Mouse (Mus musculus) CD4-positive helper T cell, adult 2 months (primary cell): ENCODE results near the gene Zg16.

Source experiments
- DNase-seq: peaks from one replicate; pipeline ENCODE4 v3.0.0-alpha.2; 2012; ENCODE audit warnings: low read depth, missing footprints, low spot score

The Zg16 gene

DNA sequence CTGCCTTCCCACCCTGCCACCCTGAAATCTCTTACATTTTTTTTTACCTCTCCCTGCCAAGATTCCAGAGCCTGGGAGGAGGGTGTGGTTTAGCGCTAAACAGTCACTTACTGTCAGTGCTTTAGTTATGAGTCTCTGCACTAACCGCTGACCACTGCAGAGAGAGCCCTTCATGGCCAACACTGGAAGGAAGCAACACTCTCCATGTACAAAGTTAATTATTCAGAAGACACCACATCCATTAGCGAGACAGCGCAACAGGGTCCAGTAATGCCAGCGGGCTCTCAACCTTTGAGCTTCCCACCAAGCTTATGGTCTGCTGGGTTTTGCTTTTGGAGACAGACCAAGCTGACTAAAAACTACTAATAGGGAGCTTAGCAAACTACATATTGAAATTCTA lies 10.9 kb downstream of the Zg16 start:
- no peak for DNase-seq

- no peak for DNase-seq
These were observed 13.9 kb downstream of the Zg16 start for GRCm38 (mm10) chr7:127073221-127073620.

DNA sequence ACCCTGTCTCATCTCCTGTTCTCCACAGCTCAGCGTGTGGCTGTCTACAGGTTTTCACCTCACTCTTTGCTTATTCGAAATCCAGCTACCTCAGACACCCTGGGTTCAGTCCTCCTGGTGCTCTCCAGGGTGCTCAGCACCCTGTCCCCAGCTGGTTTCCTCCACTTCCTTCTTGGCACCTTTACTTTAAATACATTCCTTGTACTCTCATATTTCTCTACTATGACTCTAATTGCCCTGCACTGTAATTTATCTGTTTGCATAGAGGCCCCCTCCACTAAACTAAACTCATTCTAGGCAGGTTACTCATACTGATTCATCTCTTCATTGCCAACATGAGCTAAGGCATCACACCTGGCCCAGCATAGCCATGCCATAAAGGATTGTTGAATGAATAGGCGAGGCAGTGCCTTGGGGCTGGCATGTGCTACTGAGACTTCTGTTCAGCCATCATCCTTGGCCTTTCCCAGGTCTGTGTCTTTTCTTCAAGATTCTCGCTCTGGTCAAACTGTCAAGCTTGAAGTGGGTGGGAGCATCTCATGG lies 16.2 kb downstream of the Zg16 start:
- DNase-seq: no peak

GRCm38 (mm10) chr7:127066317-127066716 lies 20.8 kb downstream of the Zg16 start:
- no peak for DNase-seq

DNA sequence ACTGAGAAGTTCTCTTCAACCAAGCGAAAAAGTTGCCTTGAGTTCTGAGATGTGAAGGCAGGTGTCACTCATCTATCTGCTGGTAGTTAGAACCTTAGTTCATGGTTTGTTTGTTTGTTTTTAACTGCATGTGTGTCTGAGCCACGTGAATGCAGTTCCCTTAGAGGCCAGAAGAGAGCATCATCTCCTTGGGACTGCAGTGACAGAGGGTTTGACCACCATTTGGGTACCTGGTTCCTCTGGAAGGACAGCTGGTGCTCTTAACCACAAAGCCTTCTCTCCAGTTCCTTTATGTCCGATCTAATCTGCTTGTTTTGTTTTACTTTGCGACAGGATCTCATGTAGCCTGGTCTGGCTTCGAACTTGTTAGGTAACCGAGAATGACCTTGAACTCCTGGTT lies 21.6 kb downstream of the Zg16 start:
- no peak for DNase-seq

GRCm38 (mm10) chr7:127055026-127055585 lies 32.0 kb downstream of the Zg16 start:
- DNase-seq: peak; percentile 31

GRCm38 (mm10) chr7:127041851-127042672 lies 45.1 kb downstream of the Zg16 start, which contains the start of gene Kif22:
TSS of gene Kif22 (minus strand) at chr7:127042471.
- DNase-seq: peak; percentile 87

- DNase-seq: peak; percentile 49
These were observed 55.9 kb downstream of the Zg16 start for GRCm38 (mm10) chr7:127031244-127031643.

DNA sequence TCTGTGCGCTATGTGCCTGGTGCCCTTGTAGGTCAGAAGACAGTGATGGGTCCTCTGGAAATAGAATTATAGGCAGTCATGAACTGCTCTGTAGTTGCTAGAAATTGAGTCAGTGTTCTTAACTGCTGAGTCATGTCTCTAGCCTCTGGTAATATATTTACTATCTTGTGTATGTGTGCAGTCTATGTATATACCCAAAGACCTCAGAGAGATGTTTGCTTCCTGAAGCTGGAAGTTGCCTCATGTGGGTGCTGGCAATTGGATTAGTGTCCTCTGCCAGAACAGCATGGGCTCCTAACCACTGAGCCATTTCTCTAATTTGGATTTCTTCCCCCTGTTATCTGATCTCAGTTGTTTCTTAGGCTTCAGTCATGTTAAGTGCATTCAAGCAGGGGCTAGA lies 57.0 kb downstream of the Zg16 start:
- no peak for DNase-seq

DNA sequence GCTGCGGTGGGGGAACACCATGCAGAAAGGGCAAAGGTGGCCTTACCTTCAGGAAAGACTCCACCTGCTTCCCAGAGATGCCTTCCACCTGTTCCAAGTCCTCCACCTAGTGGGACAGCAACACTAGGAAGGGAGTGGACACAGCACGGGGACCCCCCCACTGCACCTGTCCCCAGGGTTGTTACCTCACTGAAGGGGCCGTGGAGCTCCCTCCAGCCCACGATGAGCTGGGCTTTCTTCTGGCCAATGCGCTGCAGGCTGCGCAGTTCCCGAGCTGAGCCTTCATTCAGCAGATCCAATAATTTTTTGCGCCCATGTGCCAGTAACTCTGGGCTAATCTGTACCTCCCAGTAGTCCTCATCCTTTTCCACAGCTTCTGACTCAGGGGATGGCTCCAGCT lies 59.2 kb downstream of the Zg16 start:
- DNase-seq: no peak

- peak; percentile 100 for DNase-seq
These were observed 60.0 kb downstream of the Zg16 start, which contains the start of gene Maz for GRCm38 (mm10) chr7:127026984-127027726. TSS of gene Maz (minus strand) at chr7:127027037.

DNA sequence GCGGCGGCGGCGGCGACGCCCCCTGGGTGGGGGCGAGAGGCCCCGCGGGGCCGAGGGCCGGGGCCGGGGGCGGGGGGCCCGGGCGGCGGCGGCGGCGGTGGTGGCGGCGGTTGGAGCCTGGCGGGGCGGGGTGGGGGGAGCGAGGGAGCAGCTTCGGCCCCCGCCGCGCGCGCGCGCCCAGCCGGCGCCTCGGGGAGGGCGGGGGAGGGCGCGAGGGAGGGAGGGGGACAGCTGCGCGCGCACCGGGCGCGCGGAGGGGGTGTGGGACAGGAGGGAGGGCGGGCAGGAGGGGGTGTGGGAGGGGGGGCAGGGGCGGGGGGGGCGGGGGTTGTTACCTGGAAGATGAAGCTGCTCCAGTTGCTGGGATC lies 60.5 kb downstream of the Zg16 start:
- no peak for DNase-seq

GRCm38 (mm10) chr7:127026161-127026600 lies 60.9 kb downstream of the Zg16 start:
- DNase-seq: peak; percentile 80

DNA sequence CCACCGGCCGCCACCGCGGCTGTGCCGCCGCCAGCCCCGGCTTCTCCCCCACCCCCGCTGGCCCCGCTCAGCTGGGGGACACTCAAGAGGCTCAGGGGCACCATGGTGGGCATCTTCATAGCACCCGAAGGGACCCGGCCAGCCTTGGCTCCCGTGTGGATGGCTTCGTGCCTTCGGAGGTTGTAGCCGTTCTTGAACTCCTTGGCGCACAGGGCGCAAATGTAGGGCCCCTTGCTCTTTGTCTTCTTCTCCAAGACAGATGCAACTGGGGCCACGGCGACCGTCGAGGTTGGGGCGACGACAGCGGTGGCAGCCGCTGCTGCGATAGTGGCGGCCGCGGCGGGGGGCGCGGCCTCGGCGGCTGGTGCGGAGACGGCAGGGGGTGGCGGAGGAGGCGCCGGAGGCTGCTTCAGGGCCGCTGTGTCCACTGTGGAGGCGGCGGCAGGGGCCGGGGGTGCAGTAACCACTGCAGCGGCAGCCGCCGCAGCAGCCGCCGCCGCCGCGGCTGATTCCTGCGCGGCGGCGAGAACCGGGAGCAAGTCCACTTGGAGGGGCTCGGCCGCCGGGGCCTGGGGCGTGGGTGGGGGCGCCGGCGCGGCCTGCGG lies 61.5 kb downstream of the Zg16 start:
- DNase-seq: peak; percentile 76

DNA sequence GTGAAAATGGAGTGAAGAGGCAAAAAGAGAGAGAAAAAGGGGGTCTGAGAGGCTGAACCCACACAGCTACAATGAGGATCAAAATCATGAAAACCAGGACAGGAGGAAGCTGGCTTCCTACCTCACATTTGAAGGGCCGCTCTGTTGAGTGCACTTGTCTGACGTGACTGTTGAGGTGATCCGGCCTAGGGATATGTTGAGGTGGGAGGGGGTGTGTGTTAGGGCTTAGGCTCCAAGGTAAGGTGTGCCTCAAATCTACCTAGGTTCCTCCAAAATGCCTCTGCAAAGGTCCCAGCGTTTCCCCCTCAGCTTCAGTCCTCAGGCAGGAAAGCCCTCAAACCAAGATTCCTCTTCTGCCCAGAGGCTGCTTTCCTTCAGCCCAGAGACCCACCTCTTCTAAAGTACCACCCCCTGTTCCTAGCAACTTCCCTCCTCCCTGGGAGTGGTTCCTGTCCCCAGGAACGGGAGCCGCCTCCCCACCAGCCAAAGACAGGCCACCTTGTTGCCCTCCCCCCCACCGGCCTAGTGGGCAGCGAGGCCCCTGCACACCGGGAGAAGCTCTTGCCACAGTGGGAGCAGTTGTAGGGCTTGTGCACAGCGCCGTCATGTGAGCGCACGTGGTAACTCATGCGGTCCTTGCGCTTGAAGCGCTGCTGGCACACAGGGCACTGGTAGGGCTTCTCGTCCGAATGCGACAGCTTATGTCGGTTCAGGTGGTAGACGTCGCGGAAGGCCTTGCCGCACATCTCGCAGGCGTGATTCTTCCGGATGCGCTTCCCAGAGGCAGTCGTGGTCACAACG lies 62.2 kb downstream of the Zg16 start:
- DNase-seq: peak; percentile 88

DNA sequence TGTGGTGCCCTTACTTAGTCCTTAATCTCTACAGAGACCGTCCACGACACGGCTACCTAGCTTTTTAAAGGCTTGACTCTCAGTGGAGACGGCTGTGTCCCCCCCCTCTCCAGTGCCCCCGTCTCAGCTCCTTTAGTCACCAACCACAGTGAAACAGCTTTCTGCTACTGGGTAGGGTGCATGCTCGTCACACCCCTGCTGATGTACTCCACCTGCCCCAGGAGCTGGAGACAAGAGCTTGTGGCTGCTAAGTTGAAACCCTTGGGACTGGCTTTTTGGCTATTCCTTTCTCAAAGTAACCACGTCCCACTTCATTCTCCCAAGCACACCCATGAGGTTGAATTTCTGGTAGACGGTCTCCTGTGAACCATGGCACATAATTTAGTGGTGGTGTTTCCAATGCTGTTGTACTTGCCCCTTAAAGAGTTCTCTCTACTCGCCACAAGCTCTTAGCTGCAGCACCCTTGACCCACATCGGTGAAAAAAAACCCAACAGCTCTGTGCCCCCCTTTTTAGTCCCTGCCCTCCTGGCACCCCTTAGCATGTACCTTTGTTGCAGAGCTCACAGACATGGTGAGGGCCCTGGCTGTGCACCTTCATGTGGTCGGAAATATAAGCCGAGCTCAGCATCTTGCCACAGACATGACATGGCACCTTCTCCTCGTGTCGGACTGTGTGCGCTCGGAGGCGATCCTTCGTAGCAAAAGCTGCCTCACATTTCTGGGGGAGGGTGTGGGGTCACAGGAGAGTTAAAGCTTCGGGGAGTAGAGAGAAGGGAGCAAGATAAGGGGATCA lies 63.0 kb downstream of the Zg16 start:
- peak; percentile 79 for DNase-seq

- DNase-seq: no peak
These were observed 63.8 kb downstream of the Zg16 start for GRCm38 (mm10) chr7:127023272-127023691.

DNA sequence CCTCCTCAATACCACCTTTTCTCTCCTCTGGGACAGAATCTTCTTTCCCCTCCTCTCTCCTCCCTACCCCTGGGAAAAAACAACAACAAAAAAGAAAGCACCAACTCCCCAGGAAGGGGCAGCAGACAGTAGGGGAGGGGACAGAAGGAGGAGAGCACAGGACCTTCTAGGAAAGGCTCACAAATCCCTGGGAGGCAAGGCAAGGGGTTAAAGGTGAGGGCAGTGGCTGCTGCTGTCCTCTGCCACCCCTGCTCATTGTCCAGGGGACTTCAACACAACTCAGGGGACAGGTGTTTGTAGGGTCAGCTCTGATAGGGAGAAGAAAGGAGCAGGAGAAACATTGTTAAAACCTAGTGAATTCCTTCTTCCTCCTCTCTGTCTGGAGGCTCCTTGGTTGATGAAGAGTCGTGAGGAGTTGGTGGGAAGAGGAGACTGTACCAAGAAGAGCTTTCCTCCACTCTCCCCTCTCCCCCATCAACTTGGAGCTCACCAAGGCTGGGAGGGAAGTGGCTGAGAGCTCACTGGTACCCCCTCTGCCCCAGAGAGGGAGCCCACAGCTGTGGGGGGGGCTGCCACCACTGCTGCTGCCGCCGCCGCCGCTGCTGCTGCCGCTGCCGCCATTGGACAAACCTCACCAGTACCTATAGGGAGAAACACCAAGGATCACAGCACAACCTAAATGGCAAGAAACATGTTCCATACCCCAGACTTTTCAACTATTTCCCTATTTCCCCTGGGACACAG lies 64.4 kb downstream of the Zg16 start:
- DNase-seq: no peak
